Mouse (Mus musculus) heart, postnatal 36 days (tissue): ENCODE measurements at regions not wholly inside any gene's neighbourhood (a gene's known extent, or its start where the extent isn't known, plus 50 kb on each side); places are given as distances from the start of the nearest gene placed in this dataset.

Experiments
- DNase-seq, 2 experiments: peaks; one replicate each; pipeline ENCODE4 v3.0.0; 2021 to 2022
- intact Hi-C: fragments of 180-260 bp; cut with DNase I; formaldehyde crosslinking; loops from one replicate; pipeline ENCODE4 v1.15.1; 2025

DNA sequence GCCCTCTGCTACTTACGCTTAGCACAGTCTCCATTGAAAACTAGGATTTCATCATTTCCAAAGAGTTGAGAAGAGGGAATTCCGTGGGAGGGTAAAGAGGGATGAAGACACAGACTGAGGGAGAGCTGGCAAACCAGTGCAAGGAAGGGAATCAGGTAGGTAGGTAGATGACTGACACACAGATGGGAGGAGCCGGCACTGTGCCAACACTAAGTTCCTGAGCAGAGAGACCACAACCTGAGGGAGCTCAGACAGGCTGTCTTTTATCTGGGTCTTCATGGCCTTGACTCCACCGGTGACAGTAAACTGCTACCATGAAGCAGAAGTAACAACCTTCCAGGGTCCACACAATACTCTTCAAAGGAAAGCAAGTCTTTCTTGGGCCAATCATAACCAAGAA is 200.2 kb upstream of the Smim15 start:
- no peak for DNase-seq
- intact Hi-C loops = no loop called here

DNA sequence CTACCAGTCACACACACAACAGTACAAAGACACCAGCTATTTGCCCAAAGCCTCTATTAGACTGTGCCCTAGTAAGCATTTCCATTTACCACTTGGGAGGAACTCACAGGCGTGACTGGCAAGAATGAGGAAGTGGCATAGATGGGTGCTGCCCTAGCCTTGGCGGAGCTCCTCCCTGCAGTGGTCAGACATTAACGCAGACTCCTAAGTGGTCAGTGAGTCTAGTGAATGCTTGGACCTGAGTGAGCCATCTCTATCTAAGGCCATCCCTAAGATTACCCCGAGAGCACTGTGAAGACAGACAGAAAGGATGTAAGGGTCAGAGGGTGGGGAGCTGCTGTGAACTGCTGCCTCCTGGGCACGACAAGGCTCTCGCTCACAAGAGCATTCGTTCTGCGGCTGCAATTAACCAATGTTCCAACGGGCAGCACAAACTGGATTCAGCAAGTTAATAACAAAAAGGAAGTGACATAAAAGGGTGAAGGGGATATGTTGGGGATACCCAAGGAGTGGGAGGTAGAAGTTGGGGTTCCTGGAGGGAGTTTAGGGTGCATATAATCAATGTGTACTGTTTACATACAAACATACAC is 206.0 kb upstream of the Smim15 start:
- no peak for DNase-seq
- intact Hi-C loops = loop anchor here (10.0 kb wide), 1 partner anchor 1607 kb away; no protein-coding TSS in a partner anchor

DNA sequence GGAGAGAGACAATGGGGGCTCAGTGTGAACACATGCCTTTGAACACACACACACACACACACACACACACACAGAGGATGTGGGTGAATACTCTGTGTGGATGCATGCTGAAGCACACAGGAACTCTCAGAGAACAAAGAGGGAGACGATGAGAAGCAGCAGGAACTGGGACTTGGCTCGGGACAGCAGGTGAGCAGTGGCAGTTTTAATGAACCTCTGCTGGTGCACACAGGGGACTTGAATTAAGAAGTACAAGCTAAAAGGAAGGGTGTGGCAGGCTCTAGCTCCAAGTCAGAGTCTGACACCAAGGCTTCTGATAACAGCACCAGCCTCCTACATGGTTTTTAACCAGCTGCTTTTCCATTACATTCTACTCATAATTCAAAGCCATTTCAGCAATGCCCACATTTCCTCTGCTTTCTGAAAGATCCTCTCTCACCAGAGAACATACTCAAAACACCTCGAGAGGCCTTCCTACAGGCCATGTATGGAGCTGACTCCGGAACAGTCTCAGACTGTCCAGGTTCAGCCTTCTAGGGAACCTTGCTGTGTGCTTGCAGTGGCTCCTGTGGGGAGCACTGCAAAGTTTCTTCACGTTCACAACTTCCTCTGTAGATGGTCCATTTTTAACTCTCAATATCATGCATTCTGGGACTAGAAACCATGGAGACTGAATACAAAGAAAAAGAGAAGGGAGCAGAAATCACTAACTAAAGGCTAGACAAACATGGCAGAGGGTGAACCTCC is 206.9 kb upstream of the Smim15 start:
- intact Hi-C loops = loop anchor here (10.0 kb wide), 1 partner anchor 1607 kb away; no protein-coding TSS in a partner anchor

DNA sequence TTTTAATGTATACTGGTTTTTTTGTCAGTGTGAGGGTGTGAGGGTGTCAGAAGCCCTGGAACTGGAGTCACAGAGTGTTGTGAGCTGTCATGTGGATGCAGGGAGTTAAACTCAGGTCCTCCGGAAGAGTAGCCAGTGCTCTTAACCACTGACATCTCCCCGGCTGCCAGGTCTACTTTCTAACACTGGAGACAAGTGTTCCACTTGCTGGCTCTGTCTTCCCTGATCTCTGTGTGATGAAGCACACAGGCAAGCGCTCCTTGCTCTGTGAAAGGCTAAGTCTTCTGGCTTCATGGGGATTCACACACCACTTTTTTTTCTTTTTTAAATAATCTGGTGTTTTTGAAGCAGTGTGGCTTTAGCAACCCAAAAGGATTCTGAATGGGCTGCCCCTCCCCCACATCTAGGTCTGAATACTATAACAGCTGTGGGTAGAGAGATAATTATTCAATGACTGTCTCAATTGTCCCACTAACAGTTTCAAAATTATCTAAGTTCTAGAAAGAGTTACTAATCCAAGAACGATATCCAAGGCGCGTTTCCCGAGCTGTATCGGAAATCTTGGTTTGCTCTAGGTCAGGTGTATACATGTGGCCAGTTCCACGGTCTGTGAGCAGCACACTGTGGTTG is 208.4 kb upstream of the Smim15 start:
- intact Hi-C loops = loop anchor here (10.0 kb wide), 1 partner anchor 1609 kb away; no protein-coding TSS in a partner anchor
- DNase-seq = no peak

More for the DNA sequence above, 206.9 kb upstream of the Smim15 start:
- no peak for DNase-seq

DNA sequence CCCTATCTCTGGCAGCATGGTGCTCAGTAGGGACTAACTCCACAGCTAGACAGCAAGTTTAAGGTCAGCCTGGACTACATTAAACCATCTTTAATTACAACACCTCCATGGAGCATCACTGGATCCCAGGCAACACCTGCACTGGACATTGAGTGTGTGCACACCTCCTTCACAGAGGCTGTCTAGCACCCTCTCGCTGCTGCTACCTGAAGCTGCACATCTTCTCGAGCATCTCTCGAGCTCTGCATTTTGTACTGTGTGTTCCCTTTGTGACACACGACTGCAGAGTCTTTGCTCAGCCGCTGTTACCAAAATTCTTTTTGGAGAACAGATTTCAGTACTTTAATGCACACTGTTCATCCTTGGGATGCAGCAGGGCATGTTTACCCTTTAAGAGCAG is 212.2 kb upstream of the Smim15 start:
- intact Hi-C loops = loop anchor here (2.0 to 10.0 kb wide), 3 partner anchors 59 to 1613 kb away; partner anchors contain the start of gene Smim15

DNA sequence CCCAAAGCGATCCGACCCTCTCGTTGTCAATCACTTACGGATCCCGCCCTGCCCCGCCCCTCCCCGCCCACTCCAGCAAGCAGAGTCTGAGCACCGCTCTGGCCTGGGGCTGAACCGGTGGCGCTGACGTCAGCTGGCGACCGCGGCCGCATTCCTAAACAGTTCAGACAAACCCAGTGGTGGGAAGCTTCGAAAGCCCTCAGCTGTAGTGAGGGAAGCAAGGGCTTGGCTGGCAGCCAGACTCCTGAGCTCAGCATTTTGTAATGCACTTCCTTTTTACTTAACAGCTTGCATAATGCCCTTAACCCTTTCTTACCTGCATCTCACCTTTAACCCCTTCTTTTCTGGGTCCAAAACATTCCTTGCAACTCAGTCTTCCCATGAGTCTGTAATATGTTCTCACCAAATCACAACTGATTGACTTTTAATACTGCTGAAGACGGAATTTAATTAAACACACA is 213.0 kb upstream of the Smim15 start:
- DNase-seq = peak; percentile 92 to 96
- intact Hi-C loops = loop anchor here (2.0 to 10.0 kb wide), 3 partner anchors 60 to 1614 kb away; partner anchors contain the start of gene Smim15

More for the DNA sequence above, 212.2 kb upstream of the Smim15 start:
- no peak for DNase-seq

DNA sequence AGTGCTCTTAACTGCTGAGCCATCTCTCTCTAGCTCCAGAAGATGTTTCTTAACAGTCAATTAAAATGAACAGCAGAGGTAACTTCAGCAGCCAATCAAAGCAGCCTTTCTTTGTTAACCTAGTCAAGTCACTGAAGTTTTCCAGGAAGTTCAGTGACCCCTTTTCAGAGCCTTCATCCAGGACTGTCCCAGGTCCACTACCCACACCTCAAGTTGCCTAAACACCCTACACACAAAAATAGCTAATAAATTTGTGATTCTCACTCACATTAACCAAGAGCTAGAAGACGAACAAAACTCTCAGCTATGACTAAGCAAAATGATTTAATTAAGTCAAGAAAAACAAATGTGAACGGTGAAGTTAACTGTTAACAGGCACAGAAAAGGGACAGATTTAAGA is 214.0 kb upstream of the Smim15 start:
- intact Hi-C loops = loop anchor here (2.0 to 10.0 kb wide), 3 partner anchors 61 to 1615 kb away; partner anchors contain the start of gene Smim15
- DNase-seq = no peak

DNA sequence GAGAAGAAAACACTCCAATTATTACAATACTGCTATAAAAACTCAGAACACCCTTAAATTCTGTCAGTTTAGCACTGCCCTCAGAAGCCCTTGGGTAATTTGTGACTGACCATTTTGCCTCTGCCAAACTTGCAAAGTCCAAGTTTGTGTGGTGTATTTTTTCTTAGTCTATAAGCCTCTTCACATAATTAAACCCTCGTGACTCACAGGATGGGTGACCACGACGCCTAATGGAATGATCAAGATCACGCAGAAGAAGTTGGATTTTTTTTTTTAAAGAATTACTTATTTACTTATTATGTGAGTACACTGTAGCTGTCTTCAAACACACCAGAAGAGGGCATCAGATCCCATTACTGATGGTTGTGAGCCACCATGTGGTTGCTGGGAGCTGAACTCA is 214.4 kb upstream of the Smim15 start:
- no peak for DNase-seq
- intact Hi-C loops = loop anchor here (2.0 to 10.0 kb wide), 3 partner anchors 61 to 1615 kb away; partner anchors contain the start of gene Smim15

DNA sequence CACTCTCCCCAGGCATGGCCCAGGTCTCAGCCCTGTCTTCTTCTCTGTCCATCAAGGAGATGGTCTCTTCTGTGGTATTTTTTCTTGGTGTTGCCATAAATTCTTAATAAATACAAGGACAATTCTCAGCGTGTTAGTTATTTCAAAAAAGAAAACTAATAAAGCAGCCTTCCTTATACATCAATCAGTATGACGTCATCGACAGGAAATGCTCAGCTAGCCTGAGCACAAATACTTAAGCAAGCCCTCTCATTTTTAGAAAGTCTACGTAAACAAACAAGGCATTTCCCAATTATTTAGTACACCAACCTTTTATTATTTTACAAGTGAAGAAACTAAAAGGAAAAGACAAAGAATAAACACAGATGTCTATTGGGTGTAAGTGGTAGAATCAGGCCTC is 218.6 kb upstream of the Smim15 start:
- intact Hi-C loops = no loop called here

DNA sequence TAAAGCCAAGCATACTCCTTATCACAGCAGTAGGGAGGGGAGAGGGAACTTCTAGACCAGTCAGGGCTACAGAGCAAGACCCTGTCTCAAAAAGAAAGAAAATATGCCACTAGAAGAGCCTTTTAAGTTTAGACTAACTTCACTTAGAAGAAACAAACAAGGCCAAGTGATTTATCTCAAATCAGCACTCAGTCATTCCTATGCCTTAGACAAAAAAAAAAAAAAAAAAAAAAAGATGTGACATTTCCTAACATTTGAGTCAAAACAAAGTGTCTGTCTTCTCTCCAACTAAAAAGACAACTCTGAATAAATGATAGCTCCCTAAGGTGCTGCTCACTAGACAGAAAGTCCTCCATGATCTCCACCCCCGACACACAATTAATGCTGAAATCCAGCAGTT is 220.9 kb upstream of the Smim15 start:
- DNase-seq = no peak
- intact Hi-C loops = no loop called here

More for the DNA sequence above, 218.6 kb upstream of the Smim15 start:
- DNase-seq = no peak

DNA sequence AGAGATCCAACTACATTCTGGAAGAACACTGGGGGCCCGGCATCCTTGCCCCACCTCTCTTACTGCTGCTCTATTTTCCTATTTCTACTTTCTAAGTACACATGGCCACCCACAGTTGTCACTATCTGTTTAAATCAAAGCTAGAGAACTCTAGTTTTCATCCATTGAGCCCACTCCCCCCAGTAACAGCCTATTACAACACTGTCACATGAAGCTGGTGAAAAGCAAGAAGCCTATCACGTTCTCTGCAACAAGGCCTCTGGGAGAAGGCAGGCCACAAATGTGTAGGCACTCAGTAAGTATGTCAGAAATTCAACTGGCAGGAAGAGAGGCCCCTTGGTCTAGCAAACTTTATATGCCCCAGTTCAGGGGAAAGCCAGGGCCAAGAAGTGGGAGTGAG is 222.0 kb upstream of the Smim15 start:
- intact Hi-C loops = no loop called here
- no peak for DNase-seq

DNA sequence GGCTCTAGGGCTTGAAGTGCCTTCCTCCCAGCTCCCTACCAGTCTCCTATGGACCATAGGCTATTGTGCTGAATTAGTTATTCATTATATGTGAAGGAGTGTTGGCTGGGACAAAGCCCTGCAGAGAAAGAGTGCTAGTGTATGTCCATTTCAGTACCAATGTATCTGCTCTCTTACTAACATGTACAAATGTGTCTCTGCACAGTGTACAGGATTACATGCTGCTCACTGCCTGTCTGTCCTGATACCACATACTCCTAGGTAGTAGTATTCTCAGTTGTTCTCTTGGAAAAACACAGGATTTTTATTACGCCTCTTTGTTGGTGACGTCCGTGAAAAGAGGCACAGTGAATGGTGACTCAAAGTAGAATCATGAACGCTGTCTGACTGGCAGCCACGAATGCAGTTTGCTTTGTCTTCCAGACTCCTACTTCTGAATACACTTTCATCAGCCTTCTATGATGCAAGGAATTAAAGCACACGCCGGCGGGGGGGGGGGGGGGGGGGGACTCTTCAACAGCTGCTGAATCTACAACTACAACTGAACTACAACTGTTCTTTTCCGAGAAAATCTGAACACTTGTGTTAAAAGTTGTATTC is 230.6 kb upstream of the Smim15 start:
- intact Hi-C loops = no loop called here
- DNase-seq = no peak

DNA sequence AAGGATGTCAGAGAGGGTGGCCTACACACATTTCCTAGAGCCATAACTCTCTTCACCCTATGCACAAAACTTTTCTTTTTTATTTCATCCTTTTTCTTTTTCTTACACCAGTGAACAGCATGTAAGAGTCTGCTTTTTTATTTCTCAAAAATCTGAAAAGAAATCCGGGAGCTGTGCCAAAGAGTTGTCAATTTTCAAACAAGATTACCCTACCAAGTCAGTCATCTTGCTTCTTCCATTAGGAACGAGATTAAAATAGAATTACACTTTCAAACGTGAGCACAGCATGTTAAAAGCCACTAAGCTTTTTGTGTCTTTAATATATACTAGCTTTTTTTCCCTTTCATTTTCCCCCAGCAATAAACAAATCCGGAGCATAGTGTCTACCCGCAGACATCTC is 232.2 kb upstream of the Smim15 start:
- no peak for DNase-seq
- intact Hi-C loops = no loop called here

DNA sequence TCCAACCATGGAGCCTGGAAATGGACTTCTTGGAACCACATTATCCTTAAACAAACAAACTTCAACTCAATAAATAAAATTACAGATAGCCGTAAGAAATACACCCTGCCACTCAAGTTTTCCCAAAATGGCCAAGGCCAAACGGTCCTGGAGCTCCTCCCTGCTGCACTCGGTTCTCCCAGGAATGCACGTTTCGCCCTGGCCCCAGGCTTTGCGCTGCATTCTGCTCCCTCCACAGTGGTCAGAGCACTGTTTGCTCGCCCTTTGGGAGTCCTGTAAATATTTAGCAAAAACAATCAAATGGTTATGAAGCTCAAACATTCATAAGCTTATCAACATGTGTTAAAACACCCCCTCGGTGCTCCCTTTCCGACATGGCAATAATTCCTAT is 233.4 kb upstream of the Smim15 start:
- DNase-seq = no peak
- intact Hi-C loops = no loop called here

DNA sequence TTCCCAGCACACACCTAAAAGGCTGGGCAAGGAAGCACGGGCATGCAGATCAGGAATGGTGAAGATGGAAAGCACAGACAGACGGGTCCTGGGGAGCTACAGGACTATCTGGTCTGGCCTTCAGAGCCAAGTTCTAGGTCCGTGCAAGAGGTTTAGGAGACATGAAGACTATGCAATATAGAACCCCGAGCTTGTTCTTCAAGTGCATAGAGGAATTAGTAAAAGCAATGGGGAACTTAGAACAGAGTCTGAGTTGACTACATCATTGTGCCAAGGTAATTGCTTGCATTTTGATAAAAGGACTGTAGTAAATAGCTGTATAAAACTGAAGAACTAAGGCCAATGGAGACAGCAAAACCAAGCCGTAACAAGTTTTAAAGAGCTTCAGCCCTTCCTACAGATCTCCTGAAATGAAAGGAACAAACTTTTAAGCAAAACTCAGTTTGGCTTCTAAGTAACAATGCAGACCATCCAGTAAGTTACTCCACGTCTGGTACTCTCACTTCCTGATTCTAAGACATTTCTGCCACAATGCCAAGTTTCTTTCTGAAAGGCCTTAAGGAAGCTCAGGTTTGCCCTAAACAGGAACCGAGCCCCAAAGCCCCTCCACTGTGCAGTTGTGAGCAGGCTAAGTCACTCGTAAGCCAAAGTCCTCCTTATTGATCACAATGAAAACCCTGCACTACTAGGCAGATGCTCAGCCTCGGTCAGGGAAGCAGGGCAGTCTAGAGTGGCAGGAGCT is 234.0 kb upstream of the Smim15 start:
- DNase-seq = no peak
- intact Hi-C loops = no loop called here

DNA sequence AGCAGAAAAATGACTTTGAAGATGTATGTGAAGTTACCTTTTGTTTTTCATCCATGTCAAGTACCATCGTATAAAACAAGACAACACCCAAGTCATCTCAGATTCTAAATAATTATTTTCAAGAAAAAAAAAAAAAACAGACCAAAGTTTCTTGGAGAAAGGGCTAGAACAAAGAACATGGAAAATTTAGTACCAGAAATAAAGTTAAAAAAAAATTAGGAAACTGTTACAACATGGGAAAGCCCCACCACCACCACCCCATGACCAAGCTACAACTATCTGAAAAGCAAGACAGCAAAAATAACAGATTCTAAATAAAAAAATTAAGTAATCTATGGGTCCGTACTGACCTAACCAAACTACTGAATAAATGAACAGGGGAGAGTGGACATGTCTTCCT is 235.3 kb upstream of the Smim15 start:
- intact Hi-C loops = no loop called here
- no peak for DNase-seq

DNA sequence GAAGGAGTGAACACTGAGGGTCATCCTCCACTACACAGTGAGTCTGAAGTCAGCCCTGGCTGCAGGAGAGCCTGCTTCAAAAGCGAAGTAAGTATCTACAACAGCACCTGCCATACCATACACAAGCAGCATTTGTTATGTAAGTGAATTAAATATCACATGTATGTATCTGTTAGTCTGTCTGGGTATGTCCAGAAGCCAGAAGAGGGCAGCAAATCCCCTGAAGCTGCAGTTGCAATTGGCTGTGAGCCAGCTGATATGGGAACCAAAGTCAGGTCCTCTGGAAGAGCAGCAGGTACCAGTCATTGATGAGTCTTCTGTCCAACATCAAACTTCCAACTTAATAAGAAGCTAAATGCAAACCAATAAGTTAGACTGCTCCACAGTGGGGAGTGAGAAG is 239.8 kb upstream of the Smim15 start:
- intact Hi-C loops = no loop called here
- no peak for DNase-seq

DNA sequence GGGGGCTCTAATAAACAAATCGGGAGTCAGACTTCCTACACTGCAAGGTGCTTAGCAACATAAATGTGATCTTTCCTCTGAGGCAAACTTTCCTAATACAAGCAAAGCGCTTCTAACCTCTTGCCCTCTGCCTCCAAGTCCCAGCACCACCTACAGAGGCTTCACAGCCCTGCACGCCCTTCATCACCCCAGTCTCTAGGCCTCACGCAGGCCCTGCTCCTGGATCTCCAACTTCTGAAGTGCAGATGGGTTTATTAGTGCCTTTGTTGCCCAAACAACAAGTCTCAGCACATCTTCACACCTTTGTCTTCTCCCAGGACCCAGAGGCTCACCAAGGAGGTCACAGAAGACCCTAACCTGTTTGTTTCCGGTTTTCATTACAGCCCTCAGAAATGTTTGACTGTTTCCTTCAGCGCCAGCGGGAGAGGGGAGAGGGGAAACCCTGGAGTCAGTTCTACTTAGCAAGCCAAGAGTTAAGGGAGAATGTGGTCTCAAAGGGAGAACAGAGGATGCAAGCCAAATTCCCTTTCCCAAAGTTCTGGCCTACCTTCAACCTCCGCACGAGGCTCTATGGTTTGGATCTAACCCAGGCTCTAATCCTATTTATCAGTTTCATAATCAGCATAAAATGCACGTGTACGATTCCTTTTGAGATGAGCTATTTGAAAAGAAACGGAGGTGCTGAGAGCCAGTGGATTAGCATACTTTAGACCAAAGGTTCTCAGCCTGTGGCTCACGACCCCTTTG is 244.9 kb upstream of the Smim15 start:
- DNase-seq = no peak
- intact Hi-C loops = no loop called here

DNA sequence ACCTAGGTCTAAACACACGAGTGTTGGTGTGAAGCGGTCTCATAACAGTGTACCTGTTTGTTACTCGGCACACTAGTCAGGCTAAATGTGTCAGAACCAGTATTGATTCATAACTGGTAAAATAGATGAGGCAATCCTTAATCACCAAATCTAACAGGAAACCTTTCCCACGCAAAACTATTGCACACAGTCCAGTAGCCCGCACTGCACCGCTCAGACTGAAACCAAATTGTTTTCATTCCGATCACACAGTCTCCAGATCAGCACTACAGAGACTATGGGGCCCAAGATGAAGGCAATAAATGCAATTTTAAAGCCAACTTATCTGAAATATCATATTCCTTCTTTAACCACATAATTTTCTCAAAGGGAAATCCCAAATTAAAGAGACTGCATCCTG is 246.1 kb upstream of the Smim15 start:
- DNase-seq = no peak
- intact Hi-C loops = no loop called here

DNA sequence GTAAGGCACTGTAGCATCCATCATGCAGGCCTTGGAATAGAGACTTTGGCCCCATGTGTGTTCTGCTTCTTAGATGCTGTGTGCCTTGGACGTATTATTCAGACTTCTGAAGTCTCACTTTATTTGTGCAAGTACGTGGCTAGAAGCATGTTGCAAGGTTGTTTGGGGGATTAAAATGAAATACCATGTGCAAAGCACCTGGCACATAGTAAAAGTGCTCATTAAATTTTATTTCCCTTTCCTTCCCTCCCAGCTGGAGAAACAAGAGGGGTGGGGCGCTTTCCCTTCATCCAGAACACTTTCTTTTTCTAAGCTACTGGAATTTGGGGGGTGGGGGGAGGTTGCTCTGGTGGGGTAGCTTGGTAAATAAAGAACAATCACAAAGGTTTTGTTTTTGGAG is 248.7 kb upstream of the Smim15 start:
- no peak for DNase-seq
- intact Hi-C loops = no loop called here
